Mouse (Mus musculus): ENCODE measurements at regions not wholly inside any gene's neighbourhood (a gene's known extent, or its start where the extent isn't known, plus 50 kb on each side); places are given as distances from the start of the nearest gene placed in this dataset.
A peak's percentile ranks its signal among the peaks of the same experiment; 100 is the strongest.
"Not testable (repeated sequence)": the region's sequence is repeated elsewhere in the genome, so short reads cannot be mapped to it uniquely, and the experiment has no call there.

GRCm38 (mm10) chr1:73663546-73663945 is 460.7 kb downstream of the Tns1 start:
- H3K27me3 ChIP-seq (ENCODE audit: insufficient read depth, poor library complexity, severe bottlenecking) = no peaks in the 10 kb centered on the region
- H3K9me3 ChIP-seq = no peaks in the 10 kb centered on the region
- DNase-seq (ENCODE audit: low spot score) = no peak
- no peak overlapping the region for H3K27ac ChIP-seq
- no peaks in the 10 kb centered on the region for H3K36me3 ChIP-seq
- H3K4me3 ChIP-seq = no peak overlapping the region
- H3K4me1 ChIP-seq (replicated peaks) = no peaks in the 10 kb centered on the region
- 61% methylated on average over 1 of the region's 1 CpGs for WGBS

GRCm38 (mm10) chr1:73645011-73645410 is 479.2 kb downstream of the Tns1 start:
- DNase-seq (ENCODE audit: low spot score) = no peak
- Histone ChIP-seq H3K4me3 (no peak overlapping the region), H3K27ac (no peak overlapping the region), H3K27me3 (ENCODE audit: insufficient read depth, poor library complexity, severe bottlenecking) (no peaks in the 10 kb centered on the region), H3K36me3 (no peaks in the 10 kb centered on the region), H3K4me1 (replicated peaks) (peaks cover 46% of the 10 kb centered on the region), H3K9me3 (no peaks in the 10 kb centered on the region)
- 90% methylated on average over 3 of the region's 3 CpGs for WGBS

GRCm38 (mm10) chr1:73644394-73644793 is 479.9 kb downstream of the Tns1 start:
- 78% methylated on average over 5 of the region's 5 CpGs for WGBS
- peaks cover 53% of the 10 kb centered on the region for H3K4me1 ChIP-seq (replicated peaks)
- DNase-seq (ENCODE audit: low spot score) = no peak

GRCm38 (mm10) chr1:73643431-73643830 is 480.8 kb downstream of the Tns1 start:
- Histone ChIP-seq H3K9me3 (no peaks in the 10 kb centered on the region), H3K27ac (peak overlapping the region; percentile 63), H3K27me3 (ENCODE audit: insufficient read depth, poor library complexity, severe bottlenecking) (no peaks in the 10 kb centered on the region), H3K4me1 (replicated peaks) (peaks cover 54% of the 10 kb centered on the region), H3K4me3 (no peak overlapping the region), H3K36me3 (no peaks in the 10 kb centered on the region)
- 57% methylated on average over 5 of the region's 5 CpGs for WGBS
- no peak for DNase-seq (ENCODE audit: low spot score)

More at GRCm38 (mm10) chr1:73644394-73644793, 479.9 kb downstream of the Tns1 start:
- Histone ChIP-seq H3K4me3 (no peak overlapping the region), H3K9me3 (no peaks in the 10 kb centered on the region), H3K36me3 (no peaks in the 10 kb centered on the region), H3K27ac (peak overlapping the region; percentile 59; the same call in 1 of the 2 replicates), H3K27me3 (ENCODE audit: insufficient read depth, poor library complexity, severe bottlenecking) (no peaks in the 10 kb centered on the region)

GRCm38 (mm10) chr1:73642691-73643109 is 481.5 kb downstream of the Tns1 start:
- Histone ChIP-seq H3K27me3 (ENCODE audit: insufficient read depth, poor library complexity, severe bottlenecking) (no peaks in the 10 kb centered on the region), H3K4me1 (replicated peaks) (peaks cover 54% of the 10 kb centered on the region), H3K4me3 (no peak overlapping the region), H3K9me3 (no peaks in the 10 kb centered on the region), H3K27ac (peak overlapping the region; percentile 83), H3K36me3 (no peaks in the 10 kb centered on the region)
- WGBS = 11% methylated on average over 7 of the region's 7 CpGs
- DNase-seq (ENCODE audit: low spot score) = peak; percentile 64

GRCm38 (mm10) chr1:73641456-73641855 is 482.8 kb downstream of the Tns1 start:
- Histone ChIP-seq H3K4me3 (no peak overlapping the region), H3K27ac (peak overlapping the region; percentile 83), H3K4me1 (replicated peaks) (peaks cover 54% of the 10 kb centered on the region), H3K9me3 (no peaks in the 10 kb centered on the region), H3K27me3 (ENCODE audit: insufficient read depth, poor library complexity, severe bottlenecking) (no peaks in the 10 kb centered on the region), H3K36me3 (no peaks in the 10 kb centered on the region)
- WGBS = 85% methylated on average over 8 of the region's 8 CpGs
- DNase-seq (ENCODE audit: low spot score) = no peak

GRCm38 (mm10) chr1:73640726-73641451 is 483.4 kb downstream of the Tns1 start:
- no peaks in the 10 kb centered on the region for H3K27me3 ChIP-seq (ENCODE audit: insufficient read depth, poor library complexity, severe bottlenecking)
- WGBS = 39% methylated on average over 12 of the region's 12 CpGs
- H3K9me3 ChIP-seq = no peaks in the 10 kb centered on the region
- DNase-seq (ENCODE audit: low spot score) = peak; percentile 44
- H3K36me3 ChIP-seq = no peaks in the 10 kb centered on the region
- peaks cover 54% of the 10 kb centered on the region for H3K4me1 ChIP-seq (replicated peaks)
- H3K4me3 ChIP-seq = peak overlapping the region; percentile 27
- H3K27ac ChIP-seq = peak overlapping the region; percentile 83

- H3K4me1 ChIP-seq (replicated peaks) = peaks cover 14% of the 10 kb centered on the region
- DNase-seq (ENCODE audit: low spot score) = no peak
- H3K9me3 ChIP-seq = no peaks in the 10 kb centered on the region
- no peak overlapping the region for H3K4me3 ChIP-seq
- no peaks in the 10 kb centered on the region for H3K36me3 ChIP-seq
- H3K27ac ChIP-seq = peak overlapping the region; percentile 16; the same call in 1 of the 2 replicates
- H3K27me3 ChIP-seq (ENCODE audit: insufficient read depth, poor library complexity, severe bottlenecking) = peaks cover 4% of the 10 kb centered on the region; the same call in 1 of the 2 replicates
- 63% methylated on average over 2 of the region's 2 CpGs for WGBS
Observed at GRCm38 (mm10) chr1:73635709-73636108, 488.5 kb downstream of the Tns1 start.

- Histone ChIP-seq H3K27ac (no peak overlapping the region), H3K4me3 (no peak overlapping the region), H3K4me1 (replicated peaks) (peaks cover 6% of the 10 kb centered on the region), H3K9me3 (no peaks in the 10 kb centered on the region), H3K36me3 (no peaks in the 10 kb centered on the region), H3K27me3 (ENCODE audit: insufficient read depth, poor library complexity, severe bottlenecking) (peaks cover 4% of the 10 kb centered on the region; the same call in 1 of the 2 replicates)
- DNase-seq (ENCODE audit: low spot score) = no peak
- 90% methylated on average over 4 of the region's 4 CpGs for WGBS
Observed at GRCm38 (mm10) chr1:73634871-73635270, 489.4 kb downstream of the Tns1 start.

- H3K27ac ChIP-seq = no peak overlapping the region
Observed at GRCm38 (mm10) chr1:73633071-73633470, 491.2 kb downstream of the Tns1 start.

GRCm38 (mm10) chr1:73630363-73630762 is 493.9 kb downstream of the Tns1 start:
- peaks cover 4% of the 10 kb centered on the region; the same call in 1 of the 2 replicates for H3K27me3 ChIP-seq (ENCODE audit: insufficient read depth, poor library complexity, severe bottlenecking)
- H3K27ac ChIP-seq = no peak overlapping the region
- no peaks in the 10 kb centered on the region for H3K4me1 ChIP-seq (replicated peaks)
- H3K4me3 ChIP-seq = no peak overlapping the region
- WGBS = 58% methylated on average over 1 of the region's 1 CpGs
- no peaks in the 10 kb centered on the region for H3K9me3 ChIP-seq
- no peaks in the 10 kb centered on the region for H3K36me3 ChIP-seq
- no peak for DNase-seq (ENCODE audit: low spot score)

More at GRCm38 (mm10) chr1:73633071-73633470, 491.2 kb downstream of the Tns1 start:
- Histone ChIP-seq H3K4me1 (replicated peaks) (no peaks in the 10 kb centered on the region), H3K27me3 (ENCODE audit: insufficient read depth, poor library complexity, severe bottlenecking) (peaks cover 4% of the 10 kb centered on the region; the same call in 1 of the 2 replicates), H3K4me3 (no peak overlapping the region), H3K36me3 (no peaks in the 10 kb centered on the region), H3K9me3 (no peaks in the 10 kb centered on the region)
- no peak for DNase-seq (ENCODE audit: low spot score)
- WGBS = 88% methylated on average over 1 of the region's 1 CpGs

- Histone ChIP-seq H3K9me3 (no peaks in the 10 kb centered on the region), H3K4me3 (no peak overlapping the region), H3K27ac (no peak overlapping the region), H3K36me3 (no peaks in the 10 kb centered on the region), H3K4me1 (replicated peaks) (no peaks in the 10 kb centered on the region), H3K27me3 (ENCODE audit: insufficient read depth, poor library complexity, severe bottlenecking) (no peaks in the 10 kb centered on the region)
- 84% methylated on average over 5 of the region's 5 CpGs for WGBS
- no peak for DNase-seq (ENCODE audit: low spot score)
Observed at GRCm38 (mm10) chr1:73625365-73625764, 498.9 kb downstream of the Tns1 start.

- not testable (repeated sequence) for H3K4me3 ChIP-seq
- WGBS = 91% methylated on average over 5 of the region's 5 CpGs
Observed at GRCm38 (mm10) chr1:73621121-73621520, 503.1 kb downstream of the Tns1 start.

More at GRCm38 (mm10) chr1:73621121-73621520, 503.1 kb downstream of the Tns1 start:
- H3K36me3 ChIP-seq; H3K9me3 ChIP-seq; DNase-seq (ENCODE audit: low spot score); H3K27me3 ChIP-seq (ENCODE audit: insufficient read depth, poor library complexity, severe bottlenecking); H3K4me1 ChIP-seq (replicated peaks); H3K27ac ChIP-seq: not testable (repeated sequence)
